Mouse (Mus musculus): ENCODE measurements around the gene Naa40. TPM values are rescaled to one million over a fixed set of nuclear protein-coding genes. Genes with fewer than 3 reads are reported as not detected.

The Naa40 gene
- total and polyA plus RNA-seq, 2 experiments from 2014 or later, result 44.0 to 57.7 TPM

GRCm38 (mm10) chr19:7225096-7225690 is 15.8 kb downstream of the Naa40 start:
- H3K27ac ChIP-seq (ENCODE audit: low read depth, low read length), result no peak overlapping the region
- no peak for TF ChIP-seq CTCF (IDR thresholded peaks at IDR 0.05; ENCODE audit: low read depth)
- no peak overlapping the region for H3K4me3 ChIP-seq (ENCODE audit: low read depth, low read length)
- H3K4me2 ChIP-seq (ENCODE audit: low read depth), result no peak overlapping the region
- no peaks in the 10 kb centered on the region for H3K4me1 ChIP-seq (ENCODE audit: insufficient read depth)
- no peak overlapping the region for H3K9ac ChIP-seq
- DNase-seq (no peak), ATAC-seq (no peak)
- 86% methylated on average over 9 of the region's 9 CpGs for WGBS
- H3K27me3 ChIP-seq (ENCODE audit: insufficient read depth, low read length), result no peaks in the 10 kb centered on the region
- H3K9me3 ChIP-seq (ENCODE audit: low read length), result no peaks in the 10 kb centered on the region
- H3K36me3 ChIP-seq (ENCODE audit: insufficient read depth), result peaks cover 43% of the 10 kb centered on the region

GRCm38 (mm10) chr19:7224253-7224652 is 16.7 kb downstream of the Naa40 start:
- H3K27ac ChIP-seq (ENCODE audit: low read depth, low read length), result no peak overlapping the region
- H3K9ac ChIP-seq, result no peak overlapping the region
- ATAC-seq (no peak), DNase-seq (no peak)
- peaks cover 34% of the 10 kb centered on the region for H3K36me3 ChIP-seq (ENCODE audit: insufficient read depth)
- no peak overlapping the region for H3K4me2 ChIP-seq (ENCODE audit: low read depth)
- TF ChIP-seq CTCF (IDR thresholded peaks at IDR 0.05; ENCODE audit: low read depth), result no peak
- no peak overlapping the region for H3K4me3 ChIP-seq (ENCODE audit: low read depth, low read length)
- WGBS, result 93% methylated on average over 3 of the region's 3 CpGs
- no peaks in the 10 kb centered on the region for H3K4me1 ChIP-seq (ENCODE audit: insufficient read depth)
- H3K27me3 ChIP-seq (ENCODE audit: insufficient read depth, low read length), result no peaks in the 10 kb centered on the region
- H3K9me3 ChIP-seq (ENCODE audit: low read length), result no peaks in the 10 kb centered on the region

GRCm38 (mm10) chr19:7223488-7223887 is 17.5 kb downstream of the Naa40 start:
- H3K27ac ChIP-seq (ENCODE audit: low read depth, low read length), result no peak overlapping the region
- TF ChIP-seq CTCF (IDR thresholded peaks at IDR 0.05; ENCODE audit: low read depth), result 0 out of 2 replicates have a peak, but pooled peaks have one; percentile 15
- H3K4me2 ChIP-seq (ENCODE audit: low read depth), result no peak overlapping the region
- no peak for ATAC-seq
- no peak overlapping the region for H3K4me3 ChIP-seq (ENCODE audit: low read depth, low read length)
- no peaks in the 10 kb centered on the region for H3K27me3 ChIP-seq (ENCODE audit: insufficient read depth, low read length)
- H3K9ac ChIP-seq, result no peak overlapping the region
- no peaks in the 10 kb centered on the region for H3K4me1 ChIP-seq (ENCODE audit: insufficient read depth)
- H3K9me3 ChIP-seq (ENCODE audit: low read length), result no peaks in the 10 kb centered on the region
- peaks cover 27% of the 10 kb centered on the region for H3K36me3 ChIP-seq (ENCODE audit: insufficient read depth)
- no peak for DNase-seq

GRCm38 (mm10) chr19:7222196-7222595 is 18.8 kb downstream of the Naa40 start:
- ATAC-seq (no peak), DNase-seq (no peak)
- Histone ChIP-seq H3K27me3 (ENCODE audit: insufficient read depth, low read length) (no peaks in the 10 kb centered on the region), H3K36me3 (ENCODE audit: insufficient read depth) (peaks cover 14% of the 10 kb centered on the region), H3K27ac (ENCODE audit: low read depth, low read length) (no peak overlapping the region), H3K4me2 (ENCODE audit: low read depth) (no peak overlapping the region), H3K4me1 (ENCODE audit: insufficient read depth) (no peaks in the 10 kb centered on the region), H3K9ac (no peak overlapping the region), H3K9me3 (ENCODE audit: low read length) (no peaks in the 10 kb centered on the region), H3K4me3 (ENCODE audit: low read depth, low read length) (no peak overlapping the region)
- no peak for TF ChIP-seq CTCF (IDR thresholded peaks at IDR 0.05; ENCODE audit: low read depth)
- 87% methylated on average over 6 of the region's 6 CpGs for WGBS

GRCm38 (mm10) chr19:7218753-7219152 is 22.2 kb downstream of the Naa40 start:
- no peak overlapping the region for H3K4me2 ChIP-seq (ENCODE audit: low read depth)
- ATAC-seq (no peak), DNase-seq (no peak)
- 98% methylated on average over 5 of the region's 5 CpGs for WGBS
- no peak for TF ChIP-seq CTCF (IDR thresholded peaks at IDR 0.05; ENCODE audit: low read depth)
- H3K4me3 ChIP-seq (ENCODE audit: low read depth, low read length), result no peak overlapping the region
- peaks cover 14% of the 10 kb centered on the region for H3K36me3 ChIP-seq (ENCODE audit: insufficient read depth)
- no peaks in the 10 kb centered on the region for H3K9me3 ChIP-seq (ENCODE audit: low read length)
- no peaks in the 10 kb centered on the region for H3K27me3 ChIP-seq (ENCODE audit: insufficient read depth, low read length)
- no peak overlapping the region for H3K27ac ChIP-seq (ENCODE audit: low read depth, low read length)
- H3K4me1 ChIP-seq (ENCODE audit: insufficient read depth), result peaks cover 4% of the 10 kb centered on the region
- H3K9ac ChIP-seq, result no peak overlapping the region

GRCm38 (mm10) chr19:7217926-7218267 is 23.1 kb downstream of the Naa40 start:
- Histone ChIP-seq H3K27ac (ENCODE audit: low read depth, low read length) (no peak overlapping the region), H3K27me3 (ENCODE audit: insufficient read depth, low read length) (no peaks in the 10 kb centered on the region), H3K4me2 (ENCODE audit: low read depth) (peak overlapping the region; percentile 78), H3K4me3 (ENCODE audit: low read depth, low read length) (peak overlapping the region; percentile 77), H3K9ac (no peak overlapping the region), H3K9me3 (ENCODE audit: low read length) (no peaks in the 10 kb centered on the region), H3K4me1 (ENCODE audit: insufficient read depth) (peaks cover 4% of the 10 kb centered on the region), H3K36me3 (ENCODE audit: insufficient read depth) (peaks cover 14% of the 10 kb centered on the region)
- WGBS, result 11% methylated on average over 6 of the region's 6 CpGs
- ATAC-seq (no peak; the same call in 1 of the 2 replicates), DNase-seq (no peak)
- TF ChIP-seq CTCF (IDR thresholded peaks at IDR 0.05; ENCODE audit: low read depth), result no peak

- ATAC-seq (peak; percentile 98), DNase-seq (peak; percentile 95)
- Histone ChIP-seq H3K4me1 (ENCODE audit: insufficient read depth) (peaks cover 4% of the 10 kb centered on the region), H3K9me3 (ENCODE audit: low read length) (no peaks in the 10 kb centered on the region), H3K36me3 (ENCODE audit: insufficient read depth) (peaks cover 14% of the 10 kb centered on the region), H3K4me2 (ENCODE audit: low read depth) (peak within 1 kb of the TSS; percentile 78), H3K4me3 (ENCODE audit: low read depth, low read length) (peak within 1 kb of the TSS; percentile 77), H3K27ac (ENCODE audit: low read depth, low read length) (peak within 1 kb of the TSS; percentile 78), H3K27me3 (ENCODE audit: insufficient read depth, low read length) (no peaks in the 10 kb centered on the region), H3K9ac (peak within 1 kb of the TSS; percentile 78)
- TF ChIP-seq CTCF (IDR thresholded peaks at IDR 0.05; ENCODE audit: low read depth), result no peak
- WGBS, result under 1% methylated on average over 50 of the region's 50 CpGs
Measured at GRCm38 (mm10) chr19:7217162-7217925, 23.6 kb downstream of the Naa40 start, which contains the start of gene Cox8a. Gene Cox8a (minus strand): TSS chr19:7217616.

Measured in forebrain, postnatal 0 days (tissue).